Mouse (Mus musculus) E14TG2a.4 (cell line): ENCODE measurements at regions not wholly inside any gene's neighbourhood (a gene's known extent, or its start where the extent isn't known, plus 50 kb on each side); places are given as distances from the start of the nearest gene placed in this dataset.

ENCODE experiments used
- H3K27me3 ChIP-seq: 2 replicates; pipeline ENCODE4 v1.6.1; 2014; ENCODE audit warnings: low read length, control low read depth; ENCODE audit not compliant: insufficient read depth
- H3K36me3 ChIP-seq: 2 replicates; pipeline ENCODE4 v1.6.1; 2014; ENCODE audit warnings: low read length, control low read depth; ENCODE audit not compliant: insufficient read depth
- H3K4me1 ChIP-seq: replicated peaks from 2 replicates; pipeline ENCODE4 v1.6.1; 2014; ENCODE audit warnings: low read depth, low read length, control low read depth
- H3K4me3 ChIP-seq: replicated peaks from 2 replicates; pipeline ENCODE4 v1.5.1; 2014; ENCODE audit warnings: mild to moderate bottlenecking, low read length
- H3K9me3 ChIP-seq: 2 replicates; pipeline ENCODE4 v1.6.1; 2014; ENCODE audit warnings: low read length, control low read depth
- CTCF ChIP-seq: conservative IDR thresholded peaks from 2 replicates; pipeline ENCODE4 v1.5.1; 2014; ENCODE audit warnings: low read length
- NANOG ChIP-seq: IDR thresholded peaks from 2 replicates; pipeline ENCODE4 v1.6.1; 2014; ENCODE audit warnings: borderline replicate concordance, low read length, mixed read lengths
- POU5F1 ChIP-seq: IDR thresholded peaks from 2 replicates; pipeline ENCODE4 v1.6.1; 2014; ENCODE audit warnings: low read length, borderline replicate concordance

DNA sequence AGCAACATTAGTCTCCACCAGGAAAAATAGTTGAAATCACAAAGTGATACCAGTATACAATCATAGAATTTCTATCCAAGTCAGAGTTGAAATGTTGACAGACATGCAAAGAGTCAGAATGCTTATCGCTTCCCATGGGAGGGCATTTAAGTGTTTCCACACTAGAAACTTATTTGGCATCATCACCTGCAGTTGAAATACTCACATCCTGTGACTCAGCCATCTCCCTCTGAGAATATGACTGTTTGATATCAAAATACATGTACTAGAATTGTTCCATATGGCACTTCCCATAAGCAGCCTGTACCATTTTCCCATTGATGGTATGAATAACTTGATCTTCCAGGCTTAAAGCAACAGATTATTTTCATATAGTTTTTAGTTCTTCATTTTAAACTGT, 2314.1 kb upstream of the Gm7489 start:
- H3K9me3 ChIP-seq = no peaks in the 10 kb centered on the region
- TF ChIP-seq NANOG (no peak), CTCF (no peak), POU5F1 (no peak)

DNA sequence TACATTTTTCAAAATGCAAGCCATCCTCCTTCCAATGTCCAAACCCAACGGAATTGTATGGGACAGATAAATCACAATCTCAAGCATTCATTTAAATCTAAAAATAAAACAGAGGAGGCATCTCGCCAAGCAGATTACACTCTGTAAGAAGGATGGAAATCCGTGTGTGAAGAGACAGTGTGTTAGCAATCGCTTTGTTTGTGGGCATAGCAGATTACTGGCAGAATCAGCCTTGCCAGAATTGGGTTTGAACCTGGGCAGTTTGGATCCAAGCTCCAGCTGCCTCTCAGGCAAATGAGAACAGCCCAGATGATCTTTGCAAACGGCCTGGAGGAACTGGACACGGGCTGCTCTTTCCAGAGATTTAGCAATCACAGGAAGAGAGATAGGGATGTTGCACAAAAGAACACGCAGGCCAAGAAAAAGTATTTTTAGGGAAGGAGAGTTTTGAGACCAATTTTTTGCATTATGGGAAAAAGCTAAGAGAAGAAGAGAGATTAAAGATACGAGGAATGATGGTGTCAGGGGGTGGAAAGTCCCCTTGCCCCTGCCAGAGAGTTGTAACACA, 2310.1 kb upstream of the Gm7489 start:
- H3K36me3 ChIP-seq = no peaks in the 10 kb centered on the region
- H3K4me3 ChIP-seq = no peak overlapping the region
- no peaks in the 10 kb centered on the region for H3K9me3 ChIP-seq
- no peaks in the 10 kb centered on the region for H3K4me1 ChIP-seq
- H3K27me3 ChIP-seq = no peaks in the 10 kb centered on the region
- TF ChIP-seq CTCF = no peak
- no peak for TF ChIP-seq NANOG
- TF ChIP-seq POU5F1 = no peak

More for the DNA sequence above, 2314.1 kb upstream of the Gm7489 start:
- no peaks in the 10 kb centered on the region for H3K36me3 ChIP-seq
- no peaks in the 10 kb centered on the region for H3K27me3 ChIP-seq
- no peaks in the 10 kb centered on the region for H3K4me1 ChIP-seq
- H3K4me3 ChIP-seq = no peak overlapping the region

DNA sequence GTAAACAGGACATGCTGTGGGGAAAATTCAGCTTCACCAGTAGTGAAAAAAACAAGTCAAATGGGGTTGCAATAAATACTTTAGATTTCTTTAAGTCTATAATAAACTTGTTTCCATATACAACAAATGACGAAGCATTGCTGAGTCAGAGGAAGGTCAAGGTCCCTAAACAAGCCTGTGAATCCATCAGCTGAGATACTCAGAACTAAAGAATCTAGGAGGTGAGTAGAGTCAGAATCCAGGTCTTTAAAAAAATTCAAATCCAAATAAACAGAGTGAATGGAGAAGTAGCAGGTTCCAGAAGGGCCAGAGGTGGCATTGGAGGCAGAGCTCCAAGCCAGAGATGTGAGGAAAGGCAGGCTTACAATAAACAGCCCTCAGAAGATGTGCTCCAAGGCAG, 2301.1 kb upstream of the Gm7489 start:
- H3K27me3 ChIP-seq = no peaks in the 10 kb centered on the region
- no peak overlapping the region for H3K4me3 ChIP-seq
- TF ChIP-seq POU5F1 (no peak), CTCF (no peak), NANOG (no peak)
- H3K4me1 ChIP-seq = no peaks in the 10 kb centered on the region
- H3K9me3 ChIP-seq = no peaks in the 10 kb centered on the region
- no peaks in the 10 kb centered on the region for H3K36me3 ChIP-seq

DNA sequence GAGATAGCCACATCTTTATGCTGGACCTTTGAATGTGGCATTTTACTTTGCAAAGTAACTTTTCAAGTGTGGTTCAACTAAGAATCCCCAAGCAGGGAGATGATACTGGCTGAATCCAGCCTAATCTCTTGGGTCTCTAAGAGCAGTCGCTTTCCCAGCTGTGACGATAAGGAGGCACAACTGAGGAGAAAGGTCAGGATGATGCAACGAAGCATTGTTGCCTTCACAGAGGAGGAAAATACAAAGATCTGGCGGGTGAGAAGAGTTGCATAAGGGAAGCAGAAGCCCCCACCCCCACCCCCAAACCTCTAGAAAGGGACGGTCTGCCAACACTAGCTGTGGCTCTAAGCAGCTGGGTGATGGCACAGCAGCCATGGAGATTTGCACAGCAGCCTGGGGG, 2298.6 kb upstream of the Gm7489 start:
- Histone ChIP-seq H3K9me3 (no peaks in the 10 kb centered on the region), H3K27me3 (no peaks in the 10 kb centered on the region), H3K4me1 (peaks cover 13% of the 10 kb centered on the region), H3K4me3 (no peak overlapping the region), H3K36me3 (no peaks in the 10 kb centered on the region)
- TF ChIP-seq POU5F1 (no peak), CTCF (no peak), NANOG (no peak)

DNA sequence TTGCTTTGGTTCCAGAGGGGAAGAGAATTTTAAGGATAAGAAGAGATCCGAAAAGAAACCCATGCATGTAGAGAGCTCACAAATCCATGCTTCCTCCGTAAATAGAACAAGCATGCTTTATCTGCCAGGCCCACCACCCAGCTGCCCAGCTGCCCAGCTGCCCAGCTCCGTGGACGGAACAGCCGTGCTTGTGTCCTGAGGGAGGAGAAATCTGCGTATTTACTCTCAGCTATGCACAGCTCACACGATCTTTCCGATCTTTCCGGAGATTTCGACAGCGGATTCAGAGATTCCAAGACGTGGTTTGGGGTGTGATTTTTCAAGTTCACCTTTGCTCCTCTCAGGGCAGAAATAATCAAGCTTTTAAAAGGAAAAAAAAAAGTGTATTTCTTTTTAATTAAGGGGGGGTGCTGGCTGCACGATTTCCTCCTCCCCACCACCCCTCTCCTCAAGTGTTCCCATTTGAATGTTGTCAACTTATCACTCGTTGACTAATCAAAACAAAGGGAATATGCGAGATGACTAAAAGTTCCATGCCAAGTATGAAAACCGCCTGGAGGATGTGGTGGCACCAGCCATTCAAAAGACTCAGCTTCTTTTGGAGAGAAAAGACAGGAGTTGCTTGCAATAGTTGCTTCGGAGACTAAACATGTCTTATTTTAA, 2293.2 kb upstream of the Gm7489 start:
- H3K27me3 ChIP-seq = peaks cover 3% of the 10 kb centered on the region; the same call in 1 of the 2 replicates
- peaks cover 43% of the 10 kb centered on the region for H3K4me1 ChIP-seq
- H3K9me3 ChIP-seq = no peaks in the 10 kb centered on the region
- no peaks in the 10 kb centered on the region for H3K36me3 ChIP-seq
- peak overlapping the region; percentile 48 for H3K4me3 ChIP-seq
- TF ChIP-seq NANOG (no peak), CTCF (no peak), POU5F1 (no peak)

DNA sequence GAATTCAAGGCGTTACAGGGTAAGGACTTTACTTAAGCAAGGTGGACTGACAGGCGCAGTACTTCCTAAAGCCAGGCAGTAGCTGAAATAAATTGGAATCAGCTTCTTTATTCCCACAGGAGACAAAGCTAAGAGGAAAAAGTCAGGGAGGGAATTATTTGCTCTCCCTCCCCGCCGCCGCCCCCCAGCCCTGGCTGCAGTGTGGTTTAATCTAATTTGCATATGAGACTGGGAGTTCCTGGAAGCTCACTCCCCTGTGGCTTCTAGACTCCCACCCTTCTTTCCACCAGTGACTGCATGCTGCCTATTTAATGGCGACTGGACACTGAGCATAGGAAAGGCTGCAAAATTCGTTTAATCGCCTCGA, 2292.7 kb upstream of the Gm7489 start:
- TF ChIP-seq CTCF (no peak), POU5F1 (no peak), NANOG (no peak)
- Histone ChIP-seq H3K9me3 (no peaks in the 10 kb centered on the region), H3K4me1 (peaks cover 43% of the 10 kb centered on the region), H3K4me3 (peak overlapping the region; percentile 48), H3K27me3 (peaks cover 3% of the 10 kb centered on the region; the same call in 1 of the 2 replicates), H3K36me3 (no peaks in the 10 kb centered on the region)

DNA sequence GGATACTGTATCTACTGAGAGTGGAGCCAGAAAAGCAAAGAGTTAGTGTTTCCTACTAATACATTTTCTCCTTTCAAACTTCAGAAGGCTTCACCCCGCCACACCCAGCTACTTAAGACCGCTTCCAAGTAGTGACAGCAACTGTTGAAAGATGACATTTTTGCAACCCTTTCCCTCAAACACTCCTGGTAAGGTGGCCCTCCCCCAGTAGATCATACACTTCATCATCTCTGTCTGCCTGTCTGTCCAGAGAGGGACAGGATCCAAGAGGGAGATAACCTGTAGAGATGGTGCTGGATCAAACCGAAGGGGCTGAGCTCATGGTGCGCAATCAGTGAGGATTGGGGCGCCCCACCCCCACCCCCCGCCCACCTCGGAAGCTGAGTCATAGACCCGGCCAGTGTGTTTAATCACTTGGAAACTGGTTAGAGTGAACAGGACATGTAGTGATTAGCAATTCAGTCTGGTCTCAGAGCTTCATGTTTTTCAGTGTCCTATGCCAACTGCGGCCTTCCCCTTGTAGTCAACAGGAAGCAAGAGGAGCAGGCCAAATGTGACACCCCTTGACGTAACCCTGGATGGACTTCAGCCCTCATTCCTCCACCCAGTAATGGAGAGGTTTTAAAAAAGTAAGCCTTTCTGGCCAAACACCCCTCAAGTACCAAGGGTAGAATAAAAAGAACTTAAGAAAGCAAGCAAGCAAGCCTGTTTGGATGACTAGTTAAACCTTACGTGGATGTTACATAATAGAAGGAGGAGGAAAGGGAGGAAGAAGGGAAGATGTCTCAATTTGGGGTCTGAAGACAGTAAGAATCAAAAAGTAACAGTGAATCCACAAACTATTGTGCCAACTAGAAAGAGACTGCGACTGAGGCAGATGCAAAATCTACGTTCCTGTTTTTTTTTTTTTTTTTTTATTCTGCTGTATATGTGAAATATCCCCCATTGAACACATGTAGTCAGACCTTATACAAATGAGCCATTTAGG, 2291.9 kb upstream of the Gm7489 start:
- Histone ChIP-seq H3K27me3 (peaks cover 3% of the 10 kb centered on the region; the same call in 1 of the 2 replicates), H3K4me1 (peaks cover 43% of the 10 kb centered on the region), H3K9me3 (no peaks in the 10 kb centered on the region), H3K4me3 (peak overlapping the region; percentile 48), H3K36me3 (no peaks in the 10 kb centered on the region)
- TF ChIP-seq CTCF (no peak), POU5F1 (no peak), NANOG (no peak)

DNA sequence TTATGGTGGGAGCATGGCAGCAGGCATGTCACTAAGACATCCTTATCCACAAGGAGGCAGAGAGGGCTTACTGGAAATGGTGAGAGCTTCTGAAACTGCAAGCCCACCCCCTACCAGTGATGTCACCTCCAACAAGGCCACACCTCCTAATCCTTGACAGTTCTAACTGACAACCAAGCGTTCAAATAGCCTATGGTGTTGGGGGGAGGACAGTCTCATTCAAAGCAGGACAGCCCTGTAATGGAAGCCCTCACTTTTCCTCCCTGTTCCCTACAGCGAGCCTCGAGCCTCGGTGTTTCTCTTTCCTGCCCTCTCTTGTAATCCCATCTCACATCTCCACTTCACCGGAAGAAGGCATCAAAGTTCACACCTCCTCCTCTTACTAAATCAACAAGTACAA, 2290.6 kb upstream of the Gm7489 start:
- Histone ChIP-seq H3K27me3 (peaks cover 3% of the 10 kb centered on the region; the same call in 1 of the 2 replicates), H3K4me1 (peaks cover 43% of the 10 kb centered on the region), H3K9me3 (no peaks in the 10 kb centered on the region), H3K36me3 (no peaks in the 10 kb centered on the region), H3K4me3 (no peak overlapping the region)
- TF ChIP-seq POU5F1 = no peak
- TF ChIP-seq NANOG = no peak
- no peak for TF ChIP-seq CTCF
